Mouse (Mus musculus): ENCODE data around the gene Wnt10a. TPM values are rescaled to one million over a fixed set of nuclear protein-coding genes. Genes with fewer than 3 reads are reported as not detected.

Gene Wnt10a
- polyA plus RNA-seq, 1 experiment from 2014 or later: 0.36 TPM

DNA sequence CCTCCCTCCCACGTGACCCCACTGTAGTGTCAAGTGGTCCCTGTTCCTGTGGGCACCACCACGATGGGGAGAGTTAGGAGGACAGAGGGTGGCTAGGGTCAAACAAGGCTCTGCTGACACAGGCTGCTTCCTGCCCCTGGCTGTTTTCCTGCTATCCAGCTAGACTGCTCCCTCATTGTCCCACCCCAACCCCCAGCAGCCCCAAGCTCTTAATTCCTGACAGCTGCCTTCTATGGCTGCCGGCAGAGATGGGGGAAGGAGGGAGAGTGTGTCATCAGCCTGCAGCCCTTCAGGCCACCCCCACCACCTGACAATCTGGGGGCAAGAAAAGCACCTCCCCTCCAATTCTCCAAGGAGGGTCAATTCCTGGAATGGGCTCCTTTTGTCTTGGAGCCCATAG is 1.2 kb upstream of the Wnt10a start:
- WGBS: 8% methylated on average over 3 of the region's 3 CpGs
- no peak overlapping the region for H3K4me2 ChIP-seq (ENCODE audit: low read length)
- H3K4me1 ChIP-seq (ENCODE audit: control insufficient read depth, insufficient read depth, low read length): peaks cover 31% of the 10 kb centered on the region
- no peak for ATAC-seq (ENCODE audit: low FRiP score, low TSS enrichment)
- no peaks in the 10 kb centered on the region for H3K36me3 ChIP-seq (ENCODE audit: control insufficient read depth, insufficient read depth, low read length)
- no peak overlapping the region for H3K9ac ChIP-seq (replicated peaks; ENCODE audit: low read length)
- H3K27ac ChIP-seq (replicated peaks; ENCODE audit: low read depth, low read length): no peak overlapping the region
- H3K4me3 ChIP-seq (replicated peaks; ENCODE audit: low read depth, low read length): no peak overlapping the region
- peaks cover 83% of the 10 kb centered on the region for H3K27me3 ChIP-seq (ENCODE audit: control insufficient read depth, insufficient read depth, low read length)
- DNase-seq: no peak
- no peaks in the 10 kb centered on the region for H3K9me3 ChIP-seq (ENCODE audit: control insufficient read depth, low read length)

DNA sequence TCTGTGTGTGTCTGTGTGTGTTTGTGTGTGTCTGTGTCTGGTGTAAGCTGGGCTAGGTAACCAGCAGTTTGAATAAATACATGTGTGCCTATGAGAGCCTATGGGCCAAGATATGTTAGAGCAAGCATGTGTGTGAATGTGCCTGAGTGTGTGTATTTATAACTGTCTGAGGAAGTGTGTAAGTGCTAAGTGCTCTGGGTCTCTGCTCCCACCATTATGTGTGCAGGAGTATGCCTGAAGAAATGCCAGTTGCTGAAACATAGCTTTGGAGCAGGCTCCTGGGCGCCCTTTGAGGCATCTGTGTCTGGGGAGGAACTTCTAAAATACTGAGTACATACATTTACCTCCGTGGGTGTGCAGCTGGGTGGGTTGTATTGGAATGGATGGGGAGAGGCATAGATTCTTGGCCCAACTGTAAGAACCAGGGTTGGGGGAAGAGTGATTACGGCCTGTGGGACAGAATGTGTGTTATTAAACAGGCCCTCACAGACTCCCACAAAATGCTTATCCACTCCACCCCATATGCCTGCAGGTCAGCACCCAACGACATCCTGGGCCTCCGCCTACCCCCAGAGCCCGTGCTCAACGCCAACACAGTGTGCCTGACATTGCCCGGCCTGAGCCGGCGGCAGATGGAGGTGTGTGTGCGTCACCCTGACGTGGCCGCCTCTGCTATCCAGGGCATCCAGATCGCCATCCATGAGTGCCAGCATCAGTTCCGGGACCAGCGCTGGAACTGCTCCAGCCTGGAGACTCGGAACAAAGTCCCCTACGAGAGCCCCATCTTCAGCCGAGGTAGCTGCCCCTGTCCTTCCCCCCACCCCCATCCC is 1.7 kb downstream of the Wnt10a start:
- H3K27ac ChIP-seq (replicated peaks; ENCODE audit: low read depth, low read length): no peak overlapping the region
- H3K4me1 ChIP-seq (ENCODE audit: control insufficient read depth, insufficient read depth, low read length): peaks cover 47% of the 10 kb centered on the region
- no peak for ATAC-seq (ENCODE audit: low FRiP score, low TSS enrichment)
- DNase-seq: no peak
- 18% methylated on average over 19 of the region's 19 CpGs for WGBS
- H3K36me3 ChIP-seq (ENCODE audit: control insufficient read depth, insufficient read depth, low read length): no peaks in the 10 kb centered on the region
- no peak overlapping the region for H3K9ac ChIP-seq (replicated peaks; ENCODE audit: low read length)
- H3K4me3 ChIP-seq (replicated peaks; ENCODE audit: low read depth, low read length): no peak overlapping the region
- H3K27me3 ChIP-seq (ENCODE audit: control insufficient read depth, insufficient read depth, low read length): peaks cover 75% of the 10 kb centered on the region
- no peak overlapping the region for H3K4me2 ChIP-seq (ENCODE audit: low read length)
- no peaks in the 10 kb centered on the region for H3K9me3 ChIP-seq (ENCODE audit: control insufficient read depth, low read length)

DNA sequence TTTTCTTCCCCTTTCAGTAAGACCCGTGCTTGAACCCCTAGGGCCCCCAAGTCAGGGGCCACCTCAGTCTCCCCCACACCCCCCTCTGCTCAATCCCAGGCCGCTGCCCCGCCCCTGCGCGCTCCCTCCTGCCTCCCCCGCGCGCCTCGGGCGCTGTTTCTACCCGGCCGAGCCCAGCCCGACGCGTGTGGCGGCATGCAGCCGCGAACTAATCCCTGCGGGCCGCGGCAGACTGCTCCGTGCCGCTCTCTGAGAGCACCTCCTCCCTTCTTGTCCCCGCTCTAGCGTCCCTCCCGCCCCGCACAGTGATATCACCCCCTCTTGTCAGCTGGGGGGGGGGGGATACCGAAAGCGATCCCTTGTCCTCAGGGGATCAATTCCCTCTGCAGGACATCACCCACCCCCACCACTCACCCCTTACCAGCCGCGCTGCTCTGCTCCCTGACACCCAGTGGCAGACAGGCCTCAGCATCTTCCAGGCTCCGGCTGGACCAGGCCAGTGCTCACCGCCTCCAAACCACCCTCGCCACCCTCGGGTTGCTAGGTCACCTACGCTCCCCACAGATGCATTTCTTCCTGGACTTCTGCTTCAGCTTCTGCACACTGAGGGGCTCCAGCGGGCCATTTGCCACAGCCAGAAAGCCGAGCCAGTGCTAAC is 3.3 kb downstream of the Wnt10a start:
- Histone ChIP-seq H3K4me3 (replicated peaks; ENCODE audit: low read depth, low read length) (peak overlapping the region; percentile 13; the same call in 1 of the 2 replicates), H3K9ac (replicated peaks; ENCODE audit: low read length) (no peak overlapping the region), H3K27ac (replicated peaks; ENCODE audit: low read depth, low read length) (no peak overlapping the region), H3K9me3 (ENCODE audit: control insufficient read depth, low read length) (no peaks in the 10 kb centered on the region), H3K27me3 (ENCODE audit: control insufficient read depth, insufficient read depth, low read length) (peaks cover 68% of the 10 kb centered on the region), H3K36me3 (ENCODE audit: control insufficient read depth, insufficient read depth, low read length) (no peaks in the 10 kb centered on the region), H3K4me2 (ENCODE audit: low read length) (peak overlapping the region; percentile 52), H3K4me1 (ENCODE audit: control insufficient read depth, insufficient read depth, low read length) (peaks cover 47% of the 10 kb centered on the region)
- WGBS: under 1% methylated on average over 35 of the region's 38 CpGs
- ATAC-seq (ENCODE audit: low FRiP score, low TSS enrichment): 0 out of 2 replicates have a peak, but pooled peaks have one; percentile 29
- DNase-seq: peak; percentile 81

DNA sequence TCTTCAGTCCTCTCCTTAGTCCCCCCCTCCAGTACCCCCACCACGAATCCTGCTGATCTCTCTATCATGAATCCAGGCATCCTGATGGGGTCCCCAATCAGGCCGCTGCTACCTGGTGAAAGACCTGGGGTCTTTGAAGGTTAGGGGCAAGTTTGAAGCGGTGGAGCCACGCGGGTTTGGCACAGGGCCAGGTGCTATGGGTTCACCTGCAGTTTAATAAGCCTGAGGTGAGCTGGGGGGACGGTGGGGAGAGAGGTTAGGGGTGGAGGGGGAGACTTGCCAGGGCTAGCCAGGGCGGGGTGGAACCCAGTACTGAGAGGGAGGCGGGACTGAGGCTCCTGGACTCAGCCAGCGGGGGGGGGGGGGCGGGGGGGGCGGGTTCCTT is 3.8 kb downstream of the Wnt10a start:
- peaks cover 68% of the 10 kb centered on the region for H3K27me3 ChIP-seq (ENCODE audit: control insufficient read depth, insufficient read depth, low read length)
- ATAC-seq (ENCODE audit: low FRiP score, low TSS enrichment) (no peak), DNase-seq (no peak)
- H3K4me1 ChIP-seq (ENCODE audit: control insufficient read depth, insufficient read depth, low read length): peaks cover 43% of the 10 kb centered on the region
- H3K9me3 ChIP-seq (ENCODE audit: control insufficient read depth, low read length): no peaks in the 10 kb centered on the region
- H3K9ac ChIP-seq (replicated peaks; ENCODE audit: low read length): no peak overlapping the region
- H3K4me2 ChIP-seq (ENCODE audit: low read length): peak overlapping the region; percentile 52
- peak overlapping the region; percentile 13; the same call in 1 of the 2 replicates for H3K4me3 ChIP-seq (replicated peaks; ENCODE audit: low read depth, low read length)
- H3K27ac ChIP-seq (replicated peaks; ENCODE audit: low read depth, low read length): no peak overlapping the region
- 6% methylated on average over 11 of the region's 11 CpGs for WGBS
- H3K36me3 ChIP-seq (ENCODE audit: control insufficient read depth, insufficient read depth, low read length): no peaks in the 10 kb centered on the region

DNA sequence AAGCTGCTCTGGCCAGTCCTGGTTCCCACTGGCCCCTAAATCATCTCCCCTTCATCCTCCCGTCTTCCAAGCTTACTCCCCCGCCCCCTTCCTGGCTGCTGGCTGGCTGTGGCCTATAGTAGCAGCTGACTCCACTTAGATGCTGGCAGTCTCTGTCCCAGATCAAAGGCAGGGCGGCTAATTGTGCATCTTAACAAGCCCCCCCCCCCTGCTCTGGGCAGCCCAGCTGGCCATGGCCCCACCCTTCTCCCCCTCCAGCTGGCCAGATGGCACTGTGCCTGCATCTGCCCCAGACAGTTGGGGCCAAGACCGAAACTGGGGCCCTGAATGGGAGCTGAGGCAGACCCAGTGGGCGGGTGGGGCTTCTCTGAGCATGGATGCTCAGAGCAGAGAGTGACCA is 6.1 kb downstream of the Wnt10a start:
- peaks cover 34% of the 10 kb centered on the region for H3K4me1 ChIP-seq (ENCODE audit: control insufficient read depth, insufficient read depth, low read length)

DNA sequence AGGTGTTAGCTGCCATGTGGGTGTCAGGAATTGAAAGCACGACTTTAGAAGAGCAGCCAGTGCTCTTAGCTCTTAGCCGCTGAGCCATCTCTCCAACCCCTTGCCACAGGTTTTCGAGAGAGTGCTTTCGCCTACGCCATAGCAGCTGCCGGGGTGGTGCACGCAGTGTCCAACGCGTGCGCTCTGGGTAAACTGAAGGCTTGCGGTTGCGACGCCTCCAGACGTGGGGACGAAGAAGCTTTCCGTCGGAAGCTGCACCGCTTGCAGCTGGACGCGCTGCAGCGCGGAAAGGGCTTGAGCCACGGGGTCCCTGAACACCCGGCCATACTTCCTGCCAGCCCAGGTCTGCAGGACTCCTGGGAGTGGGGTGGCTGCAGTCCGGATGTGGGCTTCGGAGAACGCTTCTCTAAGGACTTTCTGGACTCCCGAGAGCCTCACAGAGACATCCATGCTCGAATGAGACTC is 9.1 kb downstream of the Wnt10a start:
- no peak for ATAC-seq (ENCODE audit: low FRiP score, low TSS enrichment)
- under 1% methylated on average over 29 of the region's 29 CpGs for WGBS
- H3K27me3 ChIP-seq (ENCODE audit: control insufficient read depth, insufficient read depth, low read length): peaks cover 68% of the 10 kb centered on the region
- H3K9me3 ChIP-seq (ENCODE audit: control insufficient read depth, low read length): no peaks in the 10 kb centered on the region
- H3K36me3 ChIP-seq (ENCODE audit: control insufficient read depth, insufficient read depth, low read length): no peaks in the 10 kb centered on the region
- H3K4me1 ChIP-seq (ENCODE audit: control insufficient read depth, insufficient read depth, low read length): peaks cover 23% of the 10 kb centered on the region
- H3K9ac ChIP-seq (replicated peaks; ENCODE audit: low read length): 0 out of 2 replicates have a peak overlapping the region, but pooled peaks have one; percentile 20
- 0 out of 2 replicates have a peak overlapping the region, but pooled peaks have one; percentile 12 for H3K4me3 ChIP-seq (replicated peaks; ENCODE audit: low read depth, low read length)
- H3K4me2 ChIP-seq (ENCODE audit: low read length): peak overlapping the region; percentile 32
- peak; percentile 55 for DNase-seq
- H3K27ac ChIP-seq (replicated peaks; ENCODE audit: low read depth, low read length): no peak overlapping the region

More for the DNA sequence above, 6.1 kb downstream of the Wnt10a start:
- Histone ChIP-seq H3K4me2 (ENCODE audit: low read length) (no peak overlapping the region), H3K9me3 (ENCODE audit: control insufficient read depth, low read length) (no peaks in the 10 kb centered on the region), H3K27ac (replicated peaks; ENCODE audit: low read depth, low read length) (no peak overlapping the region), H3K4me3 (replicated peaks; ENCODE audit: low read depth, low read length) (no peak overlapping the region), H3K9ac (replicated peaks; ENCODE audit: low read length) (no peak overlapping the region), H3K27me3 (ENCODE audit: control insufficient read depth, insufficient read depth, low read length) (peaks cover 69% of the 10 kb centered on the region), H3K36me3 (ENCODE audit: control insufficient read depth, insufficient read depth, low read length) (no peaks in the 10 kb centered on the region)
- peak; percentile 80 for DNase-seq
- 4% methylated on average over 5 of the region's 5 CpGs for WGBS
- ATAC-seq (ENCODE audit: low FRiP score, low TSS enrichment): peak; percentile 73

DNA sequence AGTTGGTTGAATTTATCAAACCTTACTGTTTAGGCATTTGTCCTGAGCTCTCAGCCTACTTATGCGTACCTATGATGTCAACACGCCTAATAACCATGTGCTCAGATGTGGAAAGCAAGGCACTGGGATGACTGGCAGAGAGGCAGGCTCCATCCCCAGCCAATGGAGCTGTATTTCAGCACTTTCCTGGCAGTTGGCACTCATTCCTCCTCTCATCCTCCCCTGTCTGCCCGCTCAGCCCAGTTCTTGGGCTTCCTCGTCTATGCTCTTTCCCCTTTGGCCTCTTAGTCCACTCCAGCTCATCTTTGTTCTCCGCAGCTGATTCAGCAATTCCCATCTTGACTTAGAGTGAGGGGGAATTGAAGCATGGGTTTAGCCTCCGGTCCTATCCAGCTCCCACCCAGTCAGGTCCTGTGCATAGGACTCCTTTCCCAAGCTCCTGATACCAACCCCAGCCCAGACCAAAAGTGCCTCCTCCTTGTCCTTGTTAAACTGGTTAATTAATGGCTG is 10.4 kb downstream of the Wnt10a start:
- ATAC-seq (ENCODE audit: low FRiP score, low TSS enrichment) (no peak), DNase-seq (no peak)
- H3K9me3 ChIP-seq (ENCODE audit: control insufficient read depth, low read length): no peaks in the 10 kb centered on the region
- H3K4me1 ChIP-seq (ENCODE audit: control insufficient read depth, insufficient read depth, low read length): peaks cover 27% of the 10 kb centered on the region
- peaks cover 64% of the 10 kb centered on the region for H3K27me3 ChIP-seq (ENCODE audit: control insufficient read depth, insufficient read depth, low read length)
- no peak overlapping the region for H3K27ac ChIP-seq (replicated peaks; ENCODE audit: low read depth, low read length)
- H3K4me2 ChIP-seq (ENCODE audit: low read length): no peak overlapping the region
- H3K9ac ChIP-seq (replicated peaks; ENCODE audit: low read length): no peak overlapping the region
- WGBS: 15% methylated on average over 6 of the region's 6 CpGs
- no peaks in the 10 kb centered on the region for H3K36me3 ChIP-seq (ENCODE audit: control insufficient read depth, insufficient read depth, low read length)
- H3K4me3 ChIP-seq (replicated peaks; ENCODE audit: low read depth, low read length): no peak overlapping the region

DNA sequence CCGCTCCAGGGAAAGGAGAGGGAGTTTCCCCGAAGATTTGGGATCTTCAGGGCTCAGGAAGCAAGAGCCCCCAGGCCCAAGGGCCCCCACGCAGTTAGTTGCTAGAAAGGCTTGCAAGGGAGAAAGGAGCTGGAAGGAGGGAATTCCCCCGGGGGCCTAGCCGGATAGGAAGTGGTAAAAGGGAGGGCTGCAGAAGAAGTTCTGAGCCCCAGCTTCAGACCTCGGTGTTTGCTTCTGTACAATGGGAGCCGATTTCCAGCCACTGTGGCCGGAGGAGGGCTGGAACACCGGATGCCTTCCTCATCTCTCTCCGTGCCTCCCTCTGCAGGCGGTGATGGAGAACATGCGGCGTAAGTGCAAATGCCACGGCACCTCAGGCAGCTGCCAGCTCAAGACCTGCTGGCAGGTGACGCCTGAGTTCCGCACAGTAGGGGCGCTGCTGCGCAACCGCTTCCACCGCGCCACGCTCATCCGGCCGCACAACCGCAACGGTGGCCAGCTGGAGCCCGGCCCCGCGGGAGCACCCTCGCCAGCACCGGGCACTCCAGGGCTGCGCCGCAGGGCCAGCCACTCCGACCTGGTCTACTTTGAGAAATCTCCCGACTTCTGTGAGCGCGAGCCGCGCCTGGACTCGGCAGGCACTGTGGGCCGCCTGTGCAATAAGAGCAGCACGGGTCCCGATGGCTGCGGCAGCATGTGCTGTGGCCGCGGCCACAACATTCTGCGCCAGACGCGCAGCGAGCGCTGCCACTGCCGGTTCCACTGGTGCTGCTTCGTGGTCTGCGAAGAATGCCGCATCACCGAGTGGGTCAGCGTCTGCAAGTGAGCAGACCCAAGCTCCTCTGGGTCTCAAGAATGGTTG is 11.7 kb downstream of the Wnt10a start:
- Histone ChIP-seq H3K27me3 (ENCODE audit: control insufficient read depth, insufficient read depth, low read length) (peaks cover 63% of the 10 kb centered on the region), H3K4me1 (ENCODE audit: control insufficient read depth, insufficient read depth, low read length) (peaks cover 27% of the 10 kb centered on the region), H3K4me3 (replicated peaks; ENCODE audit: low read depth, low read length) (peak overlapping the region; percentile 47), H3K9me3 (ENCODE audit: control insufficient read depth, low read length) (no peaks in the 10 kb centered on the region), H3K4me2 (ENCODE audit: low read length) (peak overlapping the region; percentile 88), H3K36me3 (ENCODE audit: control insufficient read depth, insufficient read depth, low read length) (no peaks in the 10 kb centered on the region), H3K9ac (replicated peaks; ENCODE audit: low read length) (peak overlapping the region; percentile 49), H3K27ac (replicated peaks; ENCODE audit: low read depth, low read length) (peak overlapping the region; percentile 55)
- WGBS: 1% methylated on average over 57 of the region's 57 CpGs
- DNase-seq (peak; percentile 89), ATAC-seq (ENCODE audit: low FRiP score, low TSS enrichment) (peak; percentile 53; the same call in 1 of the 2 replicates)
